Mouse (Mus musculus) intestine, embryonic 14.5 days (tissue): ENCODE data around the gene Nr2e1. TPM values are rescaled to one million over a fixed set of nuclear protein-coding genes. Genes with fewer than 3 reads are reported as not detected.

Experiments
- ATAC-seq: fragments of 200-750 bp; cut with Nextera tagmentation; replicated peaks from 2 replicates; pipeline ENCODE4 v1.8.0; 2017; ENCODE audit warnings: low read depth, moderate number of reproducible peaks, moderate TSS enrichment, moderate library complexity; ENCODE audit not compliant: low FRiP score, low TSS enrichment
- DNase-seq: peaks from one replicate; pipeline ENCODE4 v3.0.0-alpha.2; 2018; ENCODE audit warnings: low spot score
- H3K27ac ChIP-seq: fragments of 300-500 bp; sonication (generic); 2 replicates; pipeline ENCODE4 v1.5.1; 2014; ENCODE audit warnings: low read depth, mild to moderate bottlenecking, control low read depth
- H3K27me3 ChIP-seq: fragments of 300-500 bp; sonication (generic); replicated peaks from 2 replicates; pipeline ENCODE4 v1.6.1; 2014; ENCODE audit warnings: low read length, control low read depth; ENCODE audit not compliant: control insufficient read depth, insufficient read depth
- H3K36me3 ChIP-seq: fragments of 300-500 bp; sonication (generic); 2 replicates; pipeline ENCODE4 v1.6.1; 2014; ENCODE audit warnings: low read length, control low read depth; ENCODE audit not compliant: control insufficient read depth, insufficient read depth
- H3K4me1 ChIP-seq: fragments of 300-500 bp; sonication (generic); replicated peaks from 2 replicates; pipeline ENCODE4 v1.6.1; 2014; ENCODE audit warnings: low read length, control low read depth, mixed read lengths; ENCODE audit not compliant: control insufficient read depth, insufficient read depth
- H3K4me2 ChIP-seq: fragments of 300-500 bp; sonication (generic); 2 replicates; pipeline ENCODE4 v1.6.1; 2014; ENCODE audit warnings: low read length
- H3K4me3 ChIP-seq: fragments of 300-500 bp; sonication (generic); 2 replicates; pipeline ENCODE4 v1.5.1; 2014; ENCODE audit warnings: low read depth, low read length, control low read depth, mixed read lengths
- H3K9ac ChIP-seq: fragments of 300-500 bp; sonication (generic); 2 replicates; pipeline ENCODE4 v1.6.1; 2014; ENCODE audit warnings: mild to moderate bottlenecking, low read length
- H3K9me3 ChIP-seq: fragments of 300-500 bp; sonication (generic); 2 replicates; pipeline ENCODE4 v1.6.1; 2016; ENCODE audit warnings: low read length, control low read depth; ENCODE audit not compliant: control insufficient read depth
- WGBS: fragments of 180-500 bp; shearing (Covaris S2); extraction: QIAGEN DNeasy Blood & Tissue Kit; methylation state at CpG from one replicate; pipeline ENCODE4 v1.1.7; 2014; 5-methylcytosine and 5-hydroxymethylcytosine counted together
- polyA plus RNA-seq: library from polyadenylated mRNA; unstranded; fragments of >200 nt; fragmentation: Nextera tagmentation; extraction: Ambion mirVana; gene quantifications from 2 replicates; pipeline ENCODE4 v1.2.1, GENCODE M21; 2014

Gene Nr2e1
- not detected in 2 replicates for polyA plus RNA-seq

- 0 out of 2 replicates have a peak within 1 kb of the TSS, but pooled peaks have one; percentile 11 for H3K4me2 ChIP-seq
- DNase-seq, result no peak
Measured at GRCm38 (mm10) chr10:42583157-42583872, at the start of gene Nr2e1, which contains the start of gene Ostm1. Gene Nr2e1 (minus strand): TSS chr10:42583632. Gene Ostm1 (plus strand): TSS chr10:42583822.

GRCm38 (mm10) chr10:42632453-42633360 is 49.3 kb upstream of the Nr2e1 start:
- Histone ChIP-seq H3K4me2 (peak overlapping the region; percentile 43), H3K4me1 (peaks cover 16% of the 10 kb centered on the region), H3K9me3 (no peaks in the 10 kb centered on the region), H3K27ac (no peak overlapping the region), H3K9ac (no peak overlapping the region), H3K4me3 (peak overlapping the region; percentile 29), H3K36me3 (no peaks in the 10 kb centered on the region), H3K27me3 (peaks cover 100% of the 10 kb centered on the region)
- ATAC-seq (no peak), DNase-seq (peak; percentile 78)
- 1% methylated on average over 36 of the region's 39 CpGs for WGBS

More at GRCm38 (mm10) chr10:42583157-42583872, at the start of gene Nr2e1, which contains the start of gene Ostm1:
- no peaks in the 10 kb centered on the region for H3K36me3 ChIP-seq
- H3K27me3 ChIP-seq, result peaks cover 98% of the 10 kb centered on the region
- ATAC-seq, result no peak
- H3K9ac ChIP-seq, result no peak within 1 kb of the TSS
- no peak within 1 kb of the TSS; the same call in 1 of the 2 replicates for H3K4me3 ChIP-seq
- H3K27ac ChIP-seq, result no peak within 1 kb of the TSS
- peaks cover 4% of the 10 kb centered on the region; the same call in 1 of the 2 replicates for H3K9me3 ChIP-seq
- under 1% methylated on average over 43 of the region's 43 CpGs for WGBS
- no peaks in the 10 kb centered on the region for H3K4me1 ChIP-seq

- Histone ChIP-seq H3K4me1 (peaks cover 16% of the 10 kb centered on the region), H3K27me3 (peaks cover 99% of the 10 kb centered on the region), H3K27ac (no peak overlapping the region), H3K36me3 (no peaks in the 10 kb centered on the region), H3K4me2 (no peak overlapping the region), H3K9ac (no peak overlapping the region), H3K9me3 (no peaks in the 10 kb centered on the region), H3K4me3 (peak overlapping the region; percentile 8; the same call in 1 of the 2 replicates)
- WGBS, result 1% methylated on average over 40 of the region's 42 CpGs
- ATAC-seq (no peak), DNase-seq (peak; percentile 69)
Measured at GRCm38 (mm10) chr10:42631754-42632452, 48.5 kb upstream of the Nr2e1 start.

GRCm38 (mm10) chr10:42630596-42631355 is 47.3 kb upstream of the Nr2e1 start:
- Histone ChIP-seq H3K9me3 (no peaks in the 10 kb centered on the region), H3K27ac (no peak overlapping the region), H3K27me3 (peaks cover 94% of the 10 kb centered on the region), H3K4me2 (no peak overlapping the region), H3K4me3 (no peak overlapping the region), H3K36me3 (no peaks in the 10 kb centered on the region), H3K4me1 (peaks cover 16% of the 10 kb centered on the region), H3K9ac (no peak overlapping the region)
- DNase-seq, result no peak
- ATAC-seq, result no peak
- 5% methylated on average over 19 of the region's 19 CpGs for WGBS

DNA sequence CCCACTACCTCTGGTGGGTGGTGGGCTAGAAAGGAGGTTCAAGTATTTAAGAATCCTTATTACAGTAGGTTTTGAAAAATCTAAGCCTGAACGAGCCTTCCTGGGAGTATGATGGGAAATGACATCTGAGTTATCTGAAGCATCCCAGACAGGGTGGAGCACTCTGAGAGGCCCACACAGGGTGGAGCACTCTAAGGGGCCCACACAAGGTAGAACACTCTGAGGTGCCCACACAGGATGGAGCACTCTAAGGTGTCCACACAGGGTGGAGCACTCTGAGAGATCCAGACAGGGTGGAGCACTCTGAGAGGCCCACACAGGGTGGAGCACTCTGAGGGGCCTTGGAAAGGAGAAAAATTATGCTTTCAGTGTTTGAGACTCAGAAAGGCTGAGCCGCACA is 42.5 kb upstream of the Nr2e1 start:
- Histone ChIP-seq H3K36me3 (no peaks in the 10 kb centered on the region), H3K27me3 (peaks cover 48% of the 10 kb centered on the region), H3K4me1 (no peaks in the 10 kb centered on the region), H3K4me3 (no peak overlapping the region), H3K4me2 (no peak overlapping the region), H3K9ac (no peak overlapping the region), H3K9me3 (no peaks in the 10 kb centered on the region), H3K27ac (no peak overlapping the region)
- DNase-seq (no peak), ATAC-seq (no peak)
- WGBS, result 72% methylated on average over 2 of the region's 2 CpGs

DNA sequence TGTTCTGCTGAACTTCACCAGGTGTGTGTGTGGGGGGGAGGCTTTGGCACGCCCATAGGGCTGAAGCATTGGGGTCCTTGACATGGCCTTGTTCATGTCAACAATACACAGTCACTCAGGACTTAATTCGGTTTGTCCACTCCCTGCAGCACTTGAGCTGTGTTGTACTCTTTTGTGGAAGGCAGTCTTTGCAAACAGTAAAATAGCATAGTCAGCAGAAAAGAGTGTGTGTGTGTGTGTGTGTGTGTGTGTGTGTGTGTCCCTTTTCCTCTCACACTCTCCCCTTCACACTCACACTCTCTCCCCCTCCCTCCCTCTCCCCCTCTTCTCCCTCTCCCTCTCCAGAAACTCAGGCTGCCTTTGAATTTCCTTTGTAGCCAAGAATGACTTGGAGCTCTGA is 34.9 kb upstream of the Nr2e1 start:
- peaks cover 60% of the 10 kb centered on the region for H3K27me3 ChIP-seq
- WGBS, result 49% methylated on average over 2 of the region's 2 CpGs

GRCm38 (mm10) chr10:42614766-42615165 is 31.3 kb upstream of the Nr2e1 start:
- H3K4me1 ChIP-seq, result peaks cover 8% of the 10 kb centered on the region
- no peak overlapping the region for H3K4me2 ChIP-seq
- no peak for ATAC-seq
- WGBS, result 11% methylated on average over 9 of the region's 9 CpGs
- no peak overlapping the region for H3K4me3 ChIP-seq
- no peak overlapping the region for H3K27ac ChIP-seq
- no peak for DNase-seq
- H3K36me3 ChIP-seq, result no peaks in the 10 kb centered on the region
- no peak overlapping the region for H3K9ac ChIP-seq
- H3K9me3 ChIP-seq, result no peaks in the 10 kb centered on the region
- peaks cover 87% of the 10 kb centered on the region for H3K27me3 ChIP-seq

More for the DNA sequence above, 34.9 kb upstream of the Nr2e1 start:
- Histone ChIP-seq H3K36me3 (no peaks in the 10 kb centered on the region), H3K4me3 (no peak overlapping the region), H3K9ac (no peak overlapping the region), H3K9me3 (no peaks in the 10 kb centered on the region), H3K4me1 (peaks cover 8% of the 10 kb centered on the region), H3K27ac (no peak overlapping the region), H3K4me2 (no peak overlapping the region)
- no peak for DNase-seq
- no peak for ATAC-seq
